Mouse (Mus musculus) liver, embryonic 11.5 days (tissue): ENCODE measurements around the gene Fbxw5. TPM values are rescaled to one million over a fixed set of nuclear protein-coding genes. Genes with fewer than 3 reads are reported as not detected.
"Not testable (repeated sequence)": the region's sequence is repeated elsewhere in the genome, so short reads cannot be mapped to it uniquely, and the experiment has no call there.

Experiments used
- ATAC-seq: fragments of 200-750 bp; cut with Nextera tagmentation; replicated peaks from 2 replicates; pipeline ENCODE4 v1.8.0; 2017; ENCODE audit warnings: moderate number of reproducible peaks, mild to moderate bottlenecking, moderate TSS enrichment, moderate library complexity; ENCODE audit not compliant: low FRiP score
- DNase-seq: peaks from one replicate; pipeline ENCODE4 v3.0.0-alpha.2; 2017; ENCODE audit warnings: low spot score
- H3K27ac ChIP-seq: fragments of 300-500 bp; sonication (generic); 2 replicates; pipeline ENCODE4 v1.5.1; 2014; ENCODE audit warnings: mild to moderate bottlenecking, low read depth, low read length, control low read depth
- H3K27me3 ChIP-seq: fragments of 300-500 bp; sonication (generic); replicated peaks from 2 replicates; pipeline ENCODE4 v1.6.1; 2014; ENCODE audit warnings: low read length, mixed read lengths; ENCODE audit not compliant: control insufficient read depth, insufficient read depth
- H3K36me3 ChIP-seq: fragments of 300-500 bp; sonication (generic); 2 replicates; pipeline ENCODE4 v1.6.1; 2014; ENCODE audit warnings: mild to moderate bottlenecking, low read length, moderate library complexity, mixed read lengths; ENCODE audit not compliant: control insufficient read depth, insufficient read depth
- H3K4me1 ChIP-seq: fragments of 300-500 bp; sonication (generic); replicated peaks from 2 replicates; pipeline ENCODE4 v1.6.1; 2014; ENCODE audit warnings: low read length, mixed read lengths; ENCODE audit not compliant: control insufficient read depth, insufficient read depth
- H3K4me2 ChIP-seq: fragments of 300-500 bp; sonication (generic); 2 replicates; pipeline ENCODE4 v1.6.1; 2014; ENCODE audit warnings: mild to moderate bottlenecking, control low read depth, moderate library complexity
- H3K4me3 ChIP-seq: fragments of 300-500 bp; sonication (generic); 2 replicates; pipeline ENCODE4 v1.5.1; 2014; ENCODE audit warnings: low read depth, low read length, control low read depth
- H3K9ac ChIP-seq: fragments of 300-500 bp; sonication (generic); 2 replicates; pipeline ENCODE4 v1.6.1; 2014; ENCODE audit warnings: low read depth, low read length, control low read depth
- H3K9me3 ChIP-seq: fragments of 300-500 bp; sonication (generic); 2 replicates; pipeline ENCODE4 v1.6.1; 2016; ENCODE audit warnings: low read length, inconsistent platforms, mixed read lengths; ENCODE audit not compliant: control insufficient read depth
- WGBS: fragments of 180-500 bp; shearing (Covaris S2); extraction: QIAGEN DNeasy Blood & Tissue Kit; methylation state at CpG from one replicate; pipeline ENCODE4 v1.1.7; 2014; 5-methylcytosine and 5-hydroxymethylcytosine counted together
- polyA plus RNA-seq: library from polyadenylated mRNA; unstranded; fragments of >200 nt; fragmentation: Nextera tagmentation; extraction: Ambion mirVana; gene quantifications from 2 replicates; pipeline ENCODE4 v1.2.1, GENCODE M21; 2014

Fbxw5 gene
- polyA plus RNA-seq, 1 experiment from 2014 or later: 63.6 TPM

GRCm38 (mm10) chr2:25549021-25549991 is 48.8 kb downstream of the Fbxw5 start:
- Histone ChIP-seq H3K4me3 (no peak overlapping the region), H3K4me1 (peaks cover 10% of the 10 kb centered on the region), H3K36me3 (no peaks in the 10 kb centered on the region), H3K9ac (no peak overlapping the region), H3K27ac (no peak overlapping the region), H3K4me2 (no peak overlapping the region), H3K9me3 (no peaks in the 10 kb centered on the region), H3K27me3 (no peaks in the 10 kb centered on the region)
- DNase-seq: no peak
- WGBS: 69% methylated on average over 9 of the region's 9 CpGs
- ATAC-seq: no peak

- Histone ChIP-seq H3K27ac (no peak overlapping the region), H3K36me3 (no peaks in the 10 kb centered on the region), H3K9me3 (no peaks in the 10 kb centered on the region), H3K9ac (no peak overlapping the region), H3K4me3 (no peak overlapping the region), H3K27me3 (no peaks in the 10 kb centered on the region), H3K4me1 (no peaks in the 10 kb centered on the region; the same call in 1 of the 2 replicates), H3K4me2 (no peak overlapping the region)
- WGBS: 30% methylated on average over 5 of the region's 5 CpGs
- ATAC-seq (no peak), DNase-seq (no peak)
These were observed 50.6 kb downstream of the Fbxw5 start for GRCm38 (mm10) chr2:25551186-25551585.

GRCm38 (mm10) chr2:25553171-25553786 is 52.7 kb downstream of the Fbxw5 start:
- H3K4me2 ChIP-seq, H3K36me3 ChIP-seq, H3K27me3 ChIP-seq, DNase-seq, ATAC-seq, H3K4me3 ChIP-seq, H3K27ac ChIP-seq, H3K9ac ChIP-seq, H3K4me1 ChIP-seq, H3K9me3 ChIP-seq: not testable (repeated sequence)
- 79% methylated on average over 4 of the region's 4 CpGs for WGBS

Other genes with a start within 250 kb of the Fbxw5 start
- gene Tmem203, start 245.3 kb upstream of the Fbxw5 start, polyA plus RNA-seq: 14.4 and 15.2 TPM in 2 replicates
- 9.6 and 10.3 TPM in 2 replicates for gene Tprn, start 238.1 kb upstream of the Fbxw5 start, polyA plus RNA-seq
- 233 and 237 TPM in 2 replicates for gene Ssna1, start 228.3 kb upstream of the Fbxw5 start, polyA plus RNA-seq
- 74.7 and 77.6 TPM in 2 replicates for gene Anapc2, start 228.3 kb upstream of the Fbxw5 start, polyA plus RNA-seq
- not detected in 2 replicates for gene Tmem210, start 212.6 kb upstream of the Fbxw5 start, polyA plus RNA-seq
- gene Lrrc26, start 210.8 kb upstream of the Fbxw5 start, polyA plus RNA-seq: not detected in 2 replicates
- gene Grin1, start 181.6 kb upstream of the Fbxw5 start, polyA plus RNA-seq: 1.0 and 1.6 TPM in 2 replicates
- 48.3 and 62.9 TPM in 2 replicates for gene Man1b1, start 168.4 kb upstream of the Fbxw5 start, polyA plus RNA-seq
- 17.4 and 18.3 TPM in 2 replicates for gene Dpp7, start 144.4 kb upstream of the Fbxw5 start, polyA plus RNA-seq
- gene Uap1l1, start 135.1 kb upstream of the Fbxw5 start, polyA plus RNA-seq: 15.6 and 17.8 TPM in 2 replicates
- 45.3 and 51.0 TPM in 2 replicates for gene Sapcd2, start 128.4 kb upstream of the Fbxw5 start, polyA plus RNA-seq
- 0.25 and 0.45 TPM in 2 replicates for gene Entpd2, start 104.9 kb upstream of the Fbxw5 start, polyA plus RNA-seq
- gene Npdc1, start 101.4 kb upstream of the Fbxw5 start, polyA plus RNA-seq: 7.0 and 8.1 TPM in 2 replicates
- gene Fut7, start 77.5 kb upstream of the Fbxw5 start, polyA plus RNA-seq: 0.09 TPM in 1 of 2 replicates, not detected in the other
- gene Abca2, start 72.0 kb upstream of the Fbxw5 start, polyA plus RNA-seq: 3.9 and 4.5 TPM in 2 replicates
- gene Clic3, start 43.9 kb upstream of the Fbxw5 start, polyA plus RNA-seq: 0.21 TPM in 1 of 2 replicates, not detected in the other
- 9.2 and 14.3 TPM in 2 replicates for gene Paxx, start 39.7 kb upstream of the Fbxw5 start, polyA plus RNA-seq
- not detected in 2 replicates for gene Ptgds, start 30.7 kb upstream of the Fbxw5 start, polyA plus RNA-seq
- not detected in 2 replicates for gene Lcn12, start 6.8 kb upstream of the Fbxw5 start, polyA plus RNA-seq
- 14.9 and 16.8 TPM in 2 replicates for gene C8g, start 969 bp downstream of the Fbxw5 start, polyA plus RNA-seq
- gene Traf2, start 46.2 kb downstream of the Fbxw5 start, polyA plus RNA-seq: 28.0 and 31.0 TPM in 2 replicates
- gene Edf1, start 57.1 kb downstream of the Fbxw5 start, polyA plus RNA-seq: 367 and 380 TPM in 2 replicates
- 1.3 and 1.8 TPM in 2 replicates for gene Mamdc4, start 74.1 kb downstream of the Fbxw5 start, polyA plus RNA-seq
- gene Phpt1, start 74.5 kb downstream of the Fbxw5 start, polyA plus RNA-seq: 112 and 116 TPM in 2 replicates
- gene Ajm1, start 81.0 kb downstream of the Fbxw5 start, polyA plus RNA-seq: 0.21 TPM in 1 of 2 replicates, not detected in the other
- gene Rabl6, start 107.8 kb downstream of the Fbxw5 start, polyA plus RNA-seq: 59.3 and 67.7 TPM in 2 replicates
- 0.08 and 0.12 TPM in 2 replicates for gene Ccdc183, start 116.9 kb downstream of the Fbxw5 start, polyA plus RNA-seq
- 12.1 and 13.4 TPM in 2 replicates for gene Tmem141, start 121.3 kb downstream of the Fbxw5 start, polyA plus RNA-seq
- gene Fcna, start 127.3 kb downstream of the Fbxw5 start, polyA plus RNA-seq: 31.1 and 33.4 TPM in 2 replicates
- not detected in 2 replicates for gene Lcn8, start 152.4 kb downstream of the Fbxw5 start, polyA plus RNA-seq
- gene Lcn5, start 157.2 kb downstream of the Fbxw5 start, polyA plus RNA-seq: not detected in 2 replicates
- gene Lcn6, start 176.0 kb downstream of the Fbxw5 start, polyA plus RNA-seq: not detected in 2 replicates
- gene Lcn10, start 182.0 kb downstream of the Fbxw5 start, polyA plus RNA-seq: not detected in 2 replicates
- gene Obp2a, start 199.3 kb downstream of the Fbxw5 start, polyA plus RNA-seq: not detected in 2 replicates
- gene Bmyc, start 206.0 kb downstream of the Fbxw5 start, polyA plus RNA-seq: 35.6 and 37.8 TPM in 2 replicates
- not detected in 2 replicates for gene Obp2b, start 236.3 kb downstream of the Fbxw5 start, polyA plus RNA-seq